Mouse (Mus musculus) cerebral cortex, adult 2 months (tissue): ENCODE measurements around the gene Pomgnt2.

Experiments
- WGBS: fragments of 180-500 bp; shearing (Covaris S2); methylation state at CpG from one replicate; pipeline ENCODE4 v1.1.7; 2018; 5-methylcytosine and 5-hydroxymethylcytosine counted together

The Pomgnt2 gene

DNA sequence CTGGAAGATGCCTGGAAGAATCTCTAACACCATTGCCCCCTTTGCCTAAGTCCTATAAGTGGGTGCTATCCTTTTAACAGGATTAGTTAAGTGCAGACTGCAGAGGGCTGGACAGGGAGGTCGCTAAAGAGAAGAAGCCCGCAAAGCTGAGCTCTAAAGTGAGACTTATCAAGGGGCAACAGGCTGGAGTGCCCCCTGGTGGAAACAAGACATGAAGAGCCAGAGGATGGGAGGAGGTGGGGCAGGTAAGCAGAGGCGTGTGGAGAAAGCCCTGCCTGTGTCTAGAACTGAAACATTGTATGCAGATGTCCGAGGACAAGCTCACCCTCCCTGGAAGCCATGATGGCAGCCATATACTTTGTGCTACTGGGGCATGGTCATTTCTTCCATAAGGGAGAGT lies 16.7 kb upstream of the Pomgnt2 start:
- WGBS = 82% methylated on average over 4 of the region's 4 CpGs

DNA sequence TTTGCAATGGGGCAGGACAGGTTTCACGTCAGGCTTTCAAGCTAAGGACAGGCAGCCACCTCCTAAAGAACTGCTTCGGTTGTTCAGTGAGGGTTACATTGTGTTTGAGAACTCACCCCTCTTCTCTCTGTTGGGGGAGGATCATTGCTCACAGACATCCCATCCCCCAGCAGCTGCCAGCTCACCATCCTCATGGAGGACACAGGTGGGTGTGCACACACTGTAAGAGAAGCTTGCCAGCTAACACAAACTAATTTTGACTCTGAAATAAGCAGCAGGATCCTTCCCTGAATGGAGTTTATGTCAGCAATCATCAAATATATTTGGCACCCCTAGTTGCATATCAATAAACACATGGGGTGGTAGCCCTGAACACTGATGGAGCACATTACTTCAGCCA lies 15.9 kb upstream of the Pomgnt2 start:
- WGBS = 73% methylated on average over 2 of the region's 2 CpGs

DNA sequence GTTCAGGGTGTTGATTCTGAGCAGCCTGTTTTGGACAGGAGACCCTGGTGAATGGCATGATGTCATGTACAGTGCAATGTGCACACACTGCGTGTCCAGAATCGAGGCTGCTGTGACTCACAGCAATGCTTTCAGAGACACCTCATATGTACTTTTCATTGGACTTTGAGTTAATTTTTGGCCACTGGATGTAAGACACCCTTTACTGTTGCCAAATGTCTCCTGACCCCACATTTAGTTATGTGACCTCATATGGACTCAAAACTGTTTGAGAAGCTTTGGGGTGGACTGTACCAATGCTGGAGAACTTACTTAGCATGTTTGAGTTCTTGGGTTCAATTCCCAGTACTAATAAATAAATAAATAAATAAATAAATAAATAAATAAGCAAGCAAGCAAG lies 13.8 kb upstream of the Pomgnt2 start:
- WGBS = 85% methylated on average over 2 of the region's 2 CpGs

DNA sequence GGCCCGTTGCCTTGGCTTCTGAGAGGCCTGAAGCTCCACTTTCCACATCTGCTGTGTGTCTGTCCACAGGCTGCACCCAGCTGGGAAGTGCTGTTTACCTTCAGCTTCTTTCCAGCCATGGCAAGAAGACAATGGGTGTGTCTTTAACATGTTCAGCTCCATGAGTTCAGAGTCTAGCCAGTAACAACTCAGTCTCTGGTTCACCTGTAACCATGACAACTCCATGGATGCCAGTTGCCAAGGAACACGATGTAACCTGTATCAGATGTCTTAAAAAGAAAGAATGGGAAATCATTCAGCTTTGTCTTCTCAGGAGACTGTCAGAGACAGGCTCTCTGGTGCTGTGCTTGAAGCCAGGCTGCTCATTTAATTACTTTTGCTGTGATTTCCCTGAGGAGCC lies 12.0 kb upstream of the Pomgnt2 start:
- WGBS = 33% methylated on average over 2 of the region's 2 CpGs

DNA sequence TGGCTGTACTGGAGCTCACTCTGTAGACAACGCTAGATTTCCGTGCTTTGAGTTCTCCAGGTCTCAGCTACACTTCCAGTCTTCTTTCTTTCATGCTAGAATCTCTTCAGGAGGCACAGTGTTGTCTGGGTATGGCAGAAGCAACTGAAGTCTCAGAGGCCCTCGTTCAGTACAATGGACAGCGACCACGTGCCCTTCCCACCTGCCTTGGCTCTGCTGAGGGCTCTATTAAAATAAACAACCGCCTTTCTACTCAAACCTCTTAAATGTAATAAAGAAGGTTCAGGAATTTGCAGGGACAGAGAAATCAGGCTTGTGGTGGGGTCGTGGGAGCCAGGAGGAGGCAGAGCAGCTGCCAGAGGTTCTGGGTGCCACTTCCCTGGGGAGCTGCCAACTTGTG lies 9.7 kb upstream of the Pomgnt2 start:
- 15% methylated on average over 7 of the region's 7 CpGs for WGBS

DNA sequence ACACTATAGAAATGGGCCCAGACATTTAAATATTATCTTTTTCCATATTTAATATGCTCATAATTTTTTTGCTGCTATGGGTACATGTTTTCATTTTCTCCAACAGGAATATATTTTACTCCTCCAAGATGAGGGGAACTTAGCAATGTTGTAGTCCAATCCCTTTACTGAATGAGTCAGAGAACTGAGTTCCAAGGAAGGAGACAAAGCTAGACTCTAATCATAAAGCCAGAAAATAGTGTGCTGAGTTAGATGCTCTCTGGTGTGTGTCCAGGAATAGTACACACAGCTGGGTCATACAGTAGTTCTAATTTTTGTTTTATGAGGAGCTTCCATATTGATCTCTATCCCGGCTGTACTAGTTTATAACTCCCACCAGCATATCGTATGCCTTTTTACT lies 9.3 kb upstream of the Pomgnt2 start:
- 43% methylated on average over 2 of the region's 2 CpGs for WGBS

DNA sequence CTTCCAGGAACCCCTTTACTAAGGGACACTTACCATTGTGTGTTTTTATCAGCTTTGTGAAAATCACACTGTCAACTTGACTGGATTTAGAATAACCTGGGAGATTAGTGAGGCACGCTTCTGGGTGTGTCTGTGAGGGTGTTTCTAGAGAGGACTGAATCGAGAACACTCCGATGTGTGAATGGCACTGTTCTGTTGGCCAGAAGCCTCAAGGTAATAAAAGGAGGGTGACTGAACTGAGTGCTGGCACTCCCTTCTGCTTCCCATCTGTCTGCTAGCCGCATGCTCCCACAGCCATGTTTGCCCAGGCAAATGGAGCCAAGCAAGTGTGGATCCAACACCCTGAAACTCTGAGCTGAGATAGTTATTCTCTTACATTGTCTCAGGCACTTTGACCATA lies 1.1 kb upstream of the Pomgnt2 start:
- WGBS = 68% methylated on average over 4 of the region's 4 CpGs

DNA sequence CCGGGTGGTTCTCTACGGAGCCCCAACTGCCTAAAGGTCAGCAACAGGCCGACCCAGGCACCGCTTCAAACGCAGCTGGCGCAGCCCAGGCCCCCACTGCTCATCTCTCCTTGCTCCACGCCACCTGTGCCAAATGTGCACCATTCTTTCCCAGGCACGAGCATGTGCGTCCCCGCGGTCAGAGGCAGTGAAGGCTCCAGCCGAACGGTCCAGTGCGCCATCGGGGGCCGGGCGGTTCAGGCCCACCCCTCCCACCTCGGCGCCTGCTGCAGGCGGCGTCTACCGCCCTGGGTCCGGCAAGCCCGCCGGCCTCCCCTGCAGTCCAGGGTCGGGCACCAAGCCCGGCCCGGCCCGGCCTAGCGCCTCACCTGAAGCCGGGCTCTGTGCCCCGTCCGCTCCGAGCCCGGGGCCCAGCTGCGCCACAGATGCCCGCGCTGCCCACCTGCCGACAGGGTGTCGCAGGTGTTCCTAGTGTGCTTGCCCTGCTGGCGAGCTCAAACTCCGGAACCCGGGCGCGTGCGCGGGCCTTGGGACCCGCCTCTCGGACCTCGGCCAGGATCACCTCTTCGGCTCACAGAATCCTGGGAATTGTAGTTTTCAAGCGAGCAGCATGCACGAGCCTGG lies 1.3 kb downstream of the Pomgnt2 start:
- under 1% methylated on average over 53 of the region's 53 CpGs for WGBS

DNA sequence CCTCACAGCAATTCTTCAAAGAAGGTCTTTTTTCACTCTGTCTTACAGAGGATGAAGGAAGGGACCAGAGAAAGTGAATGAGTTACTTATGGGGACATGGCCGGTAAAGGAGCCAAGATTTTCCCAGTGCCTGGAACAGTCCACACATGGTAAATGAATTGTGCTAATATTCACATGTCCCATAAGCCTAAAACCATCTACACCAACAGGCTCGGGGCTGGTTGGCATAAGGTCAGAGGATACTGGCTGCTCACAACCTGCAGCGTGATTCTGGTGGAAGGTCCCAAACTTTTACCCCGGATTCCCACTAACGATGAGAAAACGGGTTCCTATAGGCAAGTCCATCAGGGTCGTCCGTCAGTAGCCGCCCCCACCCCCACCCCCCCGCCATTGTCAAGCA lies 1.8 kb downstream of the Pomgnt2 start:
- 7% methylated on average over 10 of the region's 10 CpGs for WGBS

DNA sequence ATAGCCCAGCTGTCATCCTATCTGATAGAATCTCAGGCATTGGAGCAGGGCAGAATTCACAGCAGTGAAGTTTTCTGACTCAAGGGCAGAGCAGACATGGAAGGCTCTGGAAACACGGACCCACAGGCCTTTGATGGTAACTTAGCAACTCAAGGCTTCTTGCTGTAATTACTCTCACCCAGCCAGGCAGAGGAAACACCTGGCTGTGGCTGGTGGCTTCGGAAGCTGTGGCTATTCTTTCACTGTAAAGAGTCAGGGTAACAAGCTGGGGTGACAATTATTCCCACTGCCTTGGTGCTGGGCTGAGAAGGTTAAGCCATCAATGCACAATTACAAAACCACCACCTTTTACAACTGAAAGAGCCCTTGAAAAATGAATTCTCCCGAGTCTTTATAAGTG lies 3.9 kb downstream of the Pomgnt2 start:
- 60% methylated on average over 3 of the region's 3 CpGs for WGBS

DNA sequence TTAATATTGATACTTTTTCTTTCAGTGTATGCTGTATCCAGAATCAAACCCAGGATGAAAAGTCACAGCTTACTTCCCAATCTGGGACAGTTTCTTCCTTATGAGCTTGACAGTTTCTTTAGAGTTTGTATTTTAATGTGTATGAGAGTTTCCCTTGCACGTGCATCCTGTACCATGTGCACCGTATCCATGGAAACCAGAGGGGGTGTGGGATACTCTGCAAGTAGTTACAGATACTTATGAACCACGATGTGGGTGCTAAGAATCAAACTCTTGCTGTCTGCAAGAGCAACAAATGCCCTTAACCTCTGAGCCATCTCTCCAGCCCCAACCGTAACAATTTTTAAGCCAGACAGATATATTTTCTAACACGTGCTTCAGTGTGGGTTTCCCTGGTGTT lies 5.9 kb downstream of the Pomgnt2 start:
- 40% methylated on average over 5 of the region's 5 CpGs for WGBS

DNA sequence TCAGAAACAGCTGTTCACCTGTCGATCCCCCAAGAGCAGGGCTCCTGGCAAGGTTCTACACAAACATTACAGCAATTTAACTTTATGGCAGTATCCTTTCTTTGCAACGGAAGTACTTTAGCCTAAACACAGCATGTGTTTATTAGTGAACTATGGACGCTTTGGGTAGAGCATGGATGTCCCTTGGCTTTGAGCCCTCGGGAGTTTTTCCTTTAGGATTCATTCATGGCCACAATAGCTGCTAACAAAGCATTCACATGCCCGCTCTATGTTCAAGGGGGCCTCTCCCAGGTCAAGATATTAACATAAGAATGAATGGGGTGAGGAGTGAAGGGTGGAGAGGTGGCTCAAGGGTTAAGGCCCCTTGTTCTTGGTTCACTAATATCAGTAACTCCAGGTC lies 7.4 kb downstream of the Pomgnt2 start:
- WGBS = 58% methylated on average over 5 of the region's 5 CpGs

DNA sequence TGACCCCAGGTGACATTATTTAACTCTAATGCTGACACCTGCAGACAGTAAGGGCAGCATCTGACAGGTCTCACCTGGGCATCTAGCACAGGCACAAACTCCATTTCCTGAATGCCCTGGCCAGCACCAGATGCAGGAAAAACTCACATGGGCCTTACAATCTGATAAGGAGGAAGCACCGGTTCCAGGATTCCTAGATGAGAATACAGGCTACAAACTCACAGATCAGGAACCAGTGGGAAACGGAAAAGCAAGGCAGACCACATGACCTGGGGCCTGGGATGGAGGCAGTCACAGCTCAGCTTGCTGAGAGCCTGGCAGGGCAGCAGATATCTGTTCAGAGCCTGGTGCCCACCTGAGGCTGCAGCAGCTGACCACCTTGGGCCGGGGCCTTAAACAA lies 8.0 kb downstream of the Pomgnt2 start:
- WGBS = 65% methylated on average over 3 of the region's 3 CpGs

DNA sequence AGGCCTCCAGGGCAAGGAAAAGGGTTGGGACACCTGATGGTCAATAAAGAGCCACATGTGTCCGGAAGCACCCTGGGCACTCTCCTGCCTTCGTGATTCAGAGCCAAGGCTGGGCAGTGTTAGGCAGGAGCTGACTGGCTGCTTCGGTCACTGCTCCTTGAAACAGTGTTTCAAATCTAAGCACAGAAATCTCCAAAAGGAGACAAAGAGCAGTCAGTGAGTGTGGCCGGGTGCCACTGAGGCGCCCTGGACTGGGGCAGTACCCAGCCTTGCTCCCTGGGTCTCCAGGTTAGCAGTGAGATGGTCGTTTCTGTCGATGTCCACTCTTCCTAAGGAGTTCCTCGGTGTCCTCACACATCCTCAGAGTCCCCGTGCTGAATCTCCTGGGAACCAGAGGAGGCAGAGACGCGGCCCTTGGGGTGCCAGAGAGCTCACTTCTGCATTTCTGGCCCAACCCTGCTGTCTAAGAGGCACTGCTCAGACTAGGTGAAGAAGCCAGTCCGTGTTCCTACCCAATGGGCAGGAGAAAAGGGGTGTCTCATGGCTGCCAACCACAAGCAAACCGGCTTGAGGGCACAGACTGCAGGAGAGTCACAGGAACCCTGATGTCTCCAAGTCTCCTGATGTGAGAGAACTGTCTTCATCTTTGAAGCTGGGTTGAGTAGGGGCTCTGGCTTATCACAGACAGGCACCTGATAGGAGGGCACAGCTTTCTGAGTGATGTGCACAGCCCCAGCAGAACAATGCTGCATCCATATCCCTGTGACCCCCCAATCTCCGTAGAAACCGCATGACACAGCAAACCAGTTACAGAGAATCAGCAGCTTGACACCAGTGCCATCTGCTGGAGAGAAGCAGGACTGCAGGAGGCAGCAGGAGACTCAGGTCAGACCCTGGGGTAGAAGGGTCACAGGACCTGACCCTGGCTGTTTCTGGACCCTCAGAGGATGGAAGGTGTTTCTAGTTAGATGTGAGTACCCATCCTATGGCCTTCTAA lies 12.1 kb downstream of the Pomgnt2 start:
- 60% methylated on average over 15 of the region's 15 CpGs for WGBS

DNA sequence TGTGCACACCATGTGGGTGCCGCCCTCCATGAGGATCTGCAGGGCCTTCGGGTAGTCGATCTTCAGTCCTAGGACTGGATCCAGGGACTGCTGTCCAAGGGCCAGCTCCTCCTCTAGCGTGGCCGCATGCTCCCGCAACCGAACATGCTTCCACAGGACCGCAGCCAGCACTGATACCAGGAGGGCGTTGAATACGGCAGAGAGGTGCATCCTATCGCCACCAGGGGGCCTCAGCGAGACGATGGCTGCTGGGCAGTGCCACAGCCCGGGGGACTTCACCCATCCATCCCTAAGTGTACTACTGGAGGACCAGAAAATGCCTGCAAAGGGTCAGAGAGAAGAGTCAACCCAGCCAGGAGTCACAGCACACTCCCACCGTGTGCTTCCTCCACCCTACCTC lies 13.4 kb downstream of the Pomgnt2 start:
- WGBS = 29% methylated on average over 15 of the region's 15 CpGs

DNA sequence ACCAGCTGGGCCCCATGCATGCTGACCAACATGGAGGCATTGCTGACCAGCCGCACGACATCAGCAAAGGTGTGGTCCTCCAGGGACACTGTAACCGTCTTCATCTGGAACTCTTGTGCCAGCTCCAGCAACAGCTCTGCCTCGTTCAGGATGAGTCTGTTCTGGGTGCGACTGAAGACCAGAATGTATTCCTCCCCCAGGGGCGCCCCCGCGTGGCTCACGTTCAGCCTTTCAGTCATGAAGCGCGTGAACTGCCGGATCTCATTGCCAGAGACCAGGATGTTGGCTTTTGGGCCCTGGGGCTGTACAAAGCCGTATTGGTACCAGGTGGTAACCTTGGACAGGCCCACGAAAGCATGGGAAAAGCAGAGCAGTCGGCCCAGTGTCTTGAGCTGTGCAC lies 14.2 kb downstream of the Pomgnt2 start:
- 75% methylated on average over 15 of the region's 15 CpGs for WGBS

DNA sequence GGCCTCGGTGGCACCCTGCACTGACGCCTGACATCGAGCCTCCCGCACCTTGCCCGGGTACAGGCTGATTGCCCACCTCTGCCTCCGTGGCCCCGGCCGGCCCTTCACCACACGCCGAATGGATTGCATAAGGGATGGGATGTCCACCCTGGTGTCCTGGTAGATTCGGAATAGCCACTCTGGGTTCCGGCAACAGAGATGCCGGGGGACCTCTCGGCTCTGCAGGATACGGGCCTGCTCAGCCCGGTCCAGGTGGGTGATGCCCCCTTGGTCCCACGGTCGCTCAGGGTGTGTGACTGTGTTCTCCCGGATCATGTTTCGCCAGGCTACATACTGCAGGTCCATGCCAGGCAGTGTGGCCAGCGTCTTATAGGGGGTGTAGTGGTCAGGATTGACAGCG lies 14.7 kb downstream of the Pomgnt2 start:
- 97% methylated on average over 22 of the region's 22 CpGs for WGBS

DNA sequence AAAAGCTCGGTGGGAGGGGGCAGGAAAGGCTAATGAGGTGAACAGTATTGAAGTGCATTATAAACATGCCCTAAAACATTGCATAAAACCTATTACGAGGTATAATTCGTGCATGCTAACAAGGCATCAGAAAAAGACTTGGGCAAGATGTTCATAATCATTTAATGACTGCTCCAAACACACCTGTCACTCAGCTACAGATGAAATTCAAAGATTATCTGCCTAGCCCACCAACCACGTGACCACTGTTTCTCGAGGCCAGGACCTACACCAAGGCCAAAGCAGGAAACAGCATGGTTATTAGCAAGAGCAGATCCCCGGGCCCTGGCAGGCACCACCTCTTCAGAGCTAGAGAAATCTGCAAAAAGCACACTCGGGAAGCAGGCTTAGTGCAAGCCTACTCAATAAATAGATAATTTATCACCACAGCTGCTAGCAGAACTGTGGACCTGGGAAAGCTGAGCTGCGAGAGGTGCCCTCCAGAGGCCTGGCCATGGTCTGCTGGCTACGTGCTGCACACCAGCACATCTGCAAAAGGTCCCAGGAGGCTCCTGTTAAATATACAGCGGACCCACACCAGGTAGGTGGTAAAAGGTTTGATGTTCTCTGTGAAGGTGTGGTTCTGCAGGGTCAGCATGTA lies 15.3 kb downstream of the Pomgnt2 start:
- WGBS = 87% methylated on average over 10 of the region's 10 CpGs

DNA sequence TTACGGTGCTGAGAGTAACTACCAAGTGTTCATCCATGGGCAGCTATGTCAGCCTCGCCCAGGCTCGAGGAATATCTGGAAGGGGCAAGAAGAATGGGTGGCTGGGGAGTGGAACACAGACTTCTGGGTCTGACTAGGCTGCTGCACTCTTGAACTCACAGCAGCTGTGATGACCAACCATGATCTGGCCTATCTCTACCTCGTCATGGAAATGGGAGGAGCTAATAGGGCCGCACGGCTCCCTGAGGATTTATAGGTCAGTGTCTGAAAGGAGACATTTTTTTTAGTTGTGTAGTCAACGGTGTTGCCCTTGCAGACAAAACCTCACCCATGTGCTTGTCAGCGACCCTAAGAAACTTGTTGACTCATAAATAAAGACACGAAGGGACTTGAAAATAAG lies 15.9 kb downstream of the Pomgnt2 start:
- 86% methylated on average over 9 of the region's 9 CpGs for WGBS

DNA sequence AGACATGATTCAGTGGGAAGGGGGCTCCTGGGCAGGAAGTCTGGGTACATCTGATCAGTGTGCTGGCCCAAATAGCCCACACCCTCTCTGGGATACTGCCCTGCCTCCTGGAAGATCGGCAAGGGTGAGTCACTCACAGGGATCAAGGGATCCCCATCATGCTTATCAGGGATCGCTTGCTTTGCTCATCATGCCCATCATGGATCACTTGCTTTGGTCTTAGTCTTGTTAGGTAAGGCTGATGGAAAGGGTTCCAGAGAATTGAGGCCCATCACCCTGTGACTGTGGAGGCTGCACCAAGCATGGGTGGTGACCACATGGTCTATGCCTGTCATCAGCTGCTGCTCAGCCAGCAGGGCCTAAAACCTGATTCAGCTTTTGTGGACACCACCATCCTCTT lies 21.6 kb downstream of the Pomgnt2 start:
- WGBS = 79% methylated on average over 2 of the region's 2 CpGs

DNA sequence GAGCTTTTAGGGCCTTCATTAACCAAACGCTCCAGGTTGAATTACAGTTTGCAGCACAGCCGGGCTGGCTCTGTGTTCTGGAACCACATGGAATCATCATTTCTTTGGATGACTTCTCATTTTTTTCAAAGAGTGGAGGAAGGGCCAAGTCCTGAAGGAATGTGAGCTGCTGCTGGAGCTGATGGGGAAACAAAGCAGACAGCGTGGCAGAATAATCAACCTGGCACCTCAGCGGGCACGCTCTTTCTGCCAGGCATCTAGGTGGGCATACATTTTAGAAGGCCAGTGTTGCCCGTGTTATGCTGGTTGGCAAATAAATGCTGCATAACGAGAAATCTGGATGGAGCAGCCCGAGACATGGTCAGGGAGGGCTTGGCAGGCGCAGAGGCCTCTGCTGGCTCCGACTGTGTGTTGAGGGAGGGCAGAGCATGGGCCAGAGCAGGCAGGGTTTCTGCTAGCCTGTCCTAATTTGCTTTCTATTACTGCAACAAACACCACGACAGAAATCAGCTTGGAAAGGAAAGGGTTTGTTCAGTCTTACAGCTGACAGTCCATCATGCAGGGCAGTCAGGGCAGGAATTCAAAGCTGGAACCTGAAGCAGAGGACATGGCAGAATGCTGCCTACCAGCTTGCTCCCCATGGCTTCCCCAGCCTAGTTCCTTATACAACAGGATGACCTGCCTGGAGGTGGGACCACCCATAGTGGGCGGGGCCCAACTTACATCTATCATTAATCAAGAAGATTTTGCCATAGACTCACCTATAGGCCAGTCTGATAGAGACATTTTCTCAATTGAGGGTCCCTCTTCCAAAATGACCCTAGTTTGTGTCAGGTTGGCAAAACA lies 22.5 kb downstream of the Pomgnt2 start:
- WGBS = 62% methylated on average over 12 of the region's 12 CpGs

DNA sequence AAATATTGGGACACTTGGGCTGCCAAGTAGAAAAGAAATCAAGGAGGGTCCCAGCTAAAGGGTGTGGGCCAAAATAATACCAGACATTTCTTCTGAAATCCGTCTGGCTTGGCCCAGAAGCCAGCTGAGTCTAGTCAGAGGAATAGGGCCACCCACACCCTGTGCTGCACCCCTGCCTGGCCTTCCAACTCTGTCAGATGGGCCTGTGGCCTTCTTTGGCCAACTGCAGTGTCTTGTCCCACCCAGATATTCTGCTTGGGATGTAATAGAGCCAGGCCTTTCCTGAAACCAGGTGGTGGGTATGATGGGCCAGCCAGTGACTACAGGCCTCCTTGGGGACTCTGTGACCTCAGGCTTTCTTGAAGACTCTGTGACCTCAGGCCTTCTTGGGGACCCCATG lies 23.7 kb downstream of the Pomgnt2 start:
- WGBS = 76% methylated on average over 1 of the region's 1 CpGs
